Mouse (Mus musculus): ENCODE results near the gene Gm17190. TPM values are rescaled to one million over a fixed set of nuclear protein-coding genes. Genes with fewer than 3 reads are reported as not detected.

Gene Gm17190
- total RNA-seq (2023), result not detected

DNA sequence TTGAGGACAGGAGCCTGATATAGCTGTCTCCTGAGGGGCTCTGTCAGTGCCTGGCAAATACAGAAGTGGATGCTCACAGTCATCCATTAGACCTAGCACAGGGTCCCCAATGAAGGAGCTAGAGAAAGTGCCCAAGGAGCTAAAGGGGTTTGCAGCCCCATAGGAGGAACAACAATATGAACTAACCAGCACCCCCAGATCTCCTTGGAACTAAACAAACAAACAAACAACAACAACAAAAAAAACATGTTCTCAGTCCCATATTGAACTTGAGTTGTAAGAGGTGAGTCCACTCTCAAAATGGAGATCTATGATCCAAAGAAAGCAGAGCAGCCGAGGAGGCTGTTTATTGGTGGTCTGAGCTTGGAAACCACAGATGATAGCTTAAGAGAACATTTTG lies at the start of gene Gm17190:
Gene Gm17190 (plus strand): TSS at position 301 of the 400 bp plus-strand sequence.

DNA sequence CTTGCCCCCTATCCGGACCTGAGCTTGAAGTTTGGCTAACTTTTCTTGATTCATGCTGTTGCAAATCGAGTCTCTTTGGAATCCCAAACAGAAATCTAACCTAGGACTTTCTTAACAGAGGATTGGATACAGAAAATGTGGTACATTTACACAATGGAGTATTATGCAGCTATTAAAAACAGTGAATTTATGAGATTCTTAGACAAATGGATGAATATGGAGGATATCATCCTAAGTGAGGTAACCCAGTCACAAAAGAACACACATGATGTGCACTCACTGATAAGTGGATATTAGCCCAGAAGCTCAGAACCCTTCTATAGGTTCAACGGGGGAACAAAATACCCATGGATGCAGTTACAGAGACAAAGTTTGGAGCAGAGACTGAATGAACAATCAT lies 578 bp upstream of the Gm17190 start, which contains the start of gene Gm20075:
Gene Gm20075 (minus strand): TSS at position 101 of the 400 bp plus-strand sequence.

DNA sequence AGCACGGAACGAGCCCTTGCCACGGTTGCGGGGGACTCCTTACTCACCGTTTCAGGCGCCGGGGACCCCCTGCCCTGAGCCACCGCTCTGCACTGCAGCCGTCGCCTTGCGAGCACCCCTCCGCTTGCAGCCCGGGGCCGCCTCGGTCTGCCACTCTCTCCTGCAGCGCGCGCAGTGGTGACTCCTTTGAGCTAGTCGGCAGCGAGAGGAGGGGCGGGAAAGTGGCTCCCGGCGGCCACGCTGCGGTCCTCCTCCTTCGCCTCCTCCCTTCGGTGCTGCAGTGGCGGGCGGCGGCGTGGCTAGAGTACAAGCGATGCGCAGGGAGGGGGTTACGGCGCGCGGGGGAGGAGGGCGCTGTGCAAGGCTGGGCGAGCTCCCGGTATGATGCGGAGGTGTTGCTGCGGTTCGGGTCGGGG lies 50.6 kb downstream of the Gm17190 start, which contains the start of gene Sv2c:
Gene Sv2c (minus strand): TSS at position 177 of the 416 bp plus-strand sequence.

Other genes with a start within 250 kb of the Gm17190 start
- gene Iqgap2, start 190.1 kb upstream of the Gm17190 start, total RNA-seq (2023), result 10 to 100 TPM; 64.1 to 65.5 TPM
- gene Gm20075, start 678 bp upstream of the Gm17190 start, total RNA-seq (2023), result 1 to 10 TPM; 5.7 to 8.0 TPM
- under 1 TPM; 0.29 to 0.83 TPM for gene Sv2c, start 50.5 kb downstream of the Gm17190 start, total RNA-seq (2023)